Mouse (Mus musculus) heart, postnatal 0 days (tissue): Measurements from ENCODE around the gene Sh3d19.

ENCODE experiments used
- CTCF ChIP-seq: IDR thresholded peaks from 2 replicates; pipeline ENCODE4 v1.5.1; 2016; ENCODE audit warnings: antibody characterized with exemption, control low read depth, low read depth
- EP300 ChIP-seq: IDR thresholded peaks from 2 replicates; pipeline ENCODE4 v1.6.1; 2016; ENCODE audit warnings: antibody characterized with exemption, low read depth

GRCm38 (mm10) chr3:85955704-85956103 is 15.2 kb upstream of the Sh3d19 start:
- TF ChIP-seq CTCF (no peak), EP300 (no peak)
